Mouse (Mus musculus) heart, adult 2 months (tissue): ENCODE data around the gene Psmb5.

Experiments
- CTCF ChIP-seq: fragments of 200-600 bp; IDR thresholded peaks from 2 replicates; pipeline ENCODE4 v1.8.1; 2022; ENCODE audit warnings: antibody characterized with exemption, mild to moderate bottlenecking, moderate library complexity
- POLR2A ChIP-seq: fragments of 200-500 bp; IDR thresholded peaks from 2 replicates; pipeline ENCODE4 v1.6.1; 2011; ENCODE audit warnings: mild to moderate bottlenecking, low read depth, low read length, control low read depth; ENCODE audit not compliant: insufficient read depth

- no peak for TF ChIP-seq CTCF
- TF ChIP-seq POLR2A, result no peak
These were observed 14.1 kb downstream of the Psmb5 start for GRCm38 (mm10) chr14:54603686-54604085.
